1 mouse cellular context compared by ENCODE assay signal in genomic region chr15:79027291-79028205, GRCm38 (mm10).
TF ChIP-seq lines count a peak whose summit lies in the region.

No protein-coding gene starts in this region.

TF ChIP-seq in myocyte, 11 proteins besides CTCF, POLR2A, EP300 and RAD21 (continued from another document):
- no peak for TF ChIP-seq TCF3 (IDR thresholded peaks at IDR 0.05; ENCODE audit: insufficient read length, low read depth)
